Mouse (Mus musculus) forebrain, embryonic 14.5 days (tissue): ENCODE measurements around the gene Cpb2. TPM values are rescaled to one million over a fixed set of nuclear protein-coding genes. Genes with fewer than 3 reads are reported as not detected.

ENCODE experiments used
- ATAC-seq: fragments of 200-750 bp; cut with Nextera tagmentation; 2 replicates; pipeline ENCODE4 v1.8.0; 2017; ENCODE audit warnings: mild to moderate bottlenecking, moderate library complexity
- DNase-seq: peaks from one replicate; pipeline ENCODE4 v3.0.0-alpha.2; 2015; ENCODE audit warnings: low spot score
- H3K27ac ChIP-seq: fragments of 300-500 bp; sonication (generic); 2 replicates; pipeline ENCODE4 v1.5.1; 2014; ENCODE audit warnings: low read depth, mild to moderate bottlenecking, control low read depth, low read length, moderate library complexity
- H3K27me3 ChIP-seq: fragments of 300-500 bp; sonication (generic); replicated peaks from 2 replicates; pipeline ENCODE4 v1.6.1; 2014; ENCODE audit warnings: low read length, control low read depth, mixed read lengths; ENCODE audit not compliant: control insufficient read depth, insufficient read depth
- H3K36me3 ChIP-seq: fragments of 300-500 bp; sonication (generic); 2 replicates; pipeline ENCODE4 v1.6.1; 2014; ENCODE audit warnings: low read length, control low read depth; ENCODE audit not compliant: control insufficient read depth, insufficient read depth
- H3K4me1 ChIP-seq: fragments of 300-500 bp; sonication (generic); 2 replicates; pipeline ENCODE4 v1.6.1; 2014; ENCODE audit warnings: antibody characterized with exemption, low read length, control low read depth; ENCODE audit not compliant: control insufficient read depth, insufficient read depth
- H3K4me2 ChIP-seq: fragments of 300-500 bp; sonication (generic); 2 replicates; pipeline ENCODE4 v1.6.1; 2014; ENCODE audit warnings: mild to moderate bottlenecking, control low read depth, low read length
- H3K4me3 ChIP-seq: fragments of 300-500 bp; sonication (generic); 2 replicates; pipeline ENCODE4 v1.5.1; 2014; ENCODE audit warnings: low read depth, low read length, control low read depth
- H3K9ac ChIP-seq: fragments of 300-500 bp; sonication (generic); 2 replicates; pipeline ENCODE4 v1.6.1; 2014; ENCODE audit warnings: mild to moderate bottlenecking, low read length, control low read depth, moderate library complexity
- H3K9me3 ChIP-seq: fragments of 300-500 bp; sonication (generic); replicated peaks from 2 replicates; pipeline ENCODE4 v1.6.1; 2016; ENCODE audit warnings: low read length, control low read depth, mixed read lengths; ENCODE audit not compliant: control insufficient read depth
- WGBS: fragments of 180-500 bp; shearing (Covaris S2); extraction: QIAGEN DNeasy Blood & Tissue Kit; methylation state at CpG from one replicate; pipeline ENCODE4 v1.1.7; 2014; 5-methylcytosine and 5-hydroxymethylcytosine counted together
- microRNA-seq: library from miRNA; unstranded; fragments of <30 nt; microRNA quantifications from one replicate; pipeline ENCODE4, GENCODE M21; 2016
- polyA plus RNA-seq: library from polyadenylated mRNA; unstranded; fragments of >200 nt; fragmentation: Nextera tagmentation; extraction: Ambion mirVana; gene quantifications from 2 replicates; pipeline ENCODE4 v1.2.1, GENCODE M21; 2014

Cpb2 gene
- polyA plus RNA-seq, 1 experiment from 2014 or later: not detected

- Histone ChIP-seq H3K27me3 (no peaks in the 10 kb centered on the region), H3K4me1 (no peaks in the 10 kb centered on the region), H3K9ac (no peak overlapping the region), H3K9me3 (no peaks in the 10 kb centered on the region), H3K4me3 (no peak overlapping the region), H3K4me2 (no peak overlapping the region), H3K36me3 (peaks cover 35% of the 10 kb centered on the region), H3K27ac (no peak overlapping the region)
- 96% methylated on average over 5 of the region's 5 CpGs for WGBS
- ATAC-seq (no peak), DNase-seq (no peak)
Observed at GRCm38 (mm10) chr14:75320269-75320668, 78.2 kb downstream of the Cpb2 start.

DNA sequence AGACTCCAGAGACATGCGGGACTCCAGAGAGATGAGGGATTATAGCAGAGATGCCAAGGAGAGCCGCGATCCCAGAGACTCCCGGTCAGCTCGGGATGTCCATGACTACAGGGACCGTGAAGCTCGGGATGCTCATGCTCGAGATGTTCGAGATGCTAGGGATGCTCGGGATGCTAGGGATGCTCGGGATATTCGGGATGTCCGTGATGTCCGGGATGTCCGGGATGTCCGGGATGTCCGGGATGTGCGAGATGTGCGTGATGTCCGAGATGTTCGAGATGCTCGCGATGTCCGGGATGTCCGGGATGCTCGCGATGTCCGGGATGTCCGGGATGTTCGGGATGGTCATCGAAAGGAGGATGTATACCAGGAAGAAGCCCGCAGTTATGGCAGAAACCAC lies 81.3 kb downstream of the Cpb2 start:
- DNase-seq (no peak), ATAC-seq (no peak)
- Histone ChIP-seq H3K9ac (no peak overlapping the region), H3K27me3 (no peaks in the 10 kb centered on the region), H3K4me1 (no peaks in the 10 kb centered on the region), H3K9me3 (no peaks in the 10 kb centered on the region), H3K36me3 (peaks cover 52% of the 10 kb centered on the region), H3K27ac (no peak overlapping the region), H3K4me2 (no peak overlapping the region), H3K4me3 (no peak overlapping the region)
- 97% methylated on average over 32 of the region's 32 CpGs for WGBS

DNA sequence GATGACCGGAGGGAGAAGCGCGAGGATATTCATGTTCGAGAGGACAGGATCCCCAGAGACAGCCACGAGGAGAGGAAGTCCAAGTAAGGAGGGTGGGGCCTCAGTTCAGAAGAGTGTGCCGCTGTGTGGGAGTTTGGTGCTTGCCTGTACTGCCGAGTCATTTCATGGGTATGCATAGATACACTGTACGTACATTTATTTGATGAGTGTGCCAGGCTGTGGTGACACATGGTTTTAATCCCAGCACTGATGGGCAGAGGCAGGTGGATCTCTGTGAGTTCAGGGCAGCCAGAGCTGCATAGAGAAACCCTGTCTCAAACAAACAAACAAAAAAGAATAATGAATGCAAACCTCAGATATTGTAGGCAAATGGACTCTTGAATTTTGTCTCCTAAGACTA lies 86.0 kb downstream of the Cpb2 start:
- no peak for DNase-seq
- Histone ChIP-seq H3K36me3 (peaks cover 73% of the 10 kb centered on the region), H3K4me2 (no peak overlapping the region), H3K27me3 (no peaks in the 10 kb centered on the region), H3K4me1 (no peaks in the 10 kb centered on the region), H3K9me3 (no peaks in the 10 kb centered on the region), H3K27ac (no peak overlapping the region), H3K4me3 (no peak overlapping the region), H3K9ac (no peak overlapping the region)
- WGBS: 84% methylated on average over 8 of the region's 8 CpGs
- ATAC-seq: no peak

DNA sequence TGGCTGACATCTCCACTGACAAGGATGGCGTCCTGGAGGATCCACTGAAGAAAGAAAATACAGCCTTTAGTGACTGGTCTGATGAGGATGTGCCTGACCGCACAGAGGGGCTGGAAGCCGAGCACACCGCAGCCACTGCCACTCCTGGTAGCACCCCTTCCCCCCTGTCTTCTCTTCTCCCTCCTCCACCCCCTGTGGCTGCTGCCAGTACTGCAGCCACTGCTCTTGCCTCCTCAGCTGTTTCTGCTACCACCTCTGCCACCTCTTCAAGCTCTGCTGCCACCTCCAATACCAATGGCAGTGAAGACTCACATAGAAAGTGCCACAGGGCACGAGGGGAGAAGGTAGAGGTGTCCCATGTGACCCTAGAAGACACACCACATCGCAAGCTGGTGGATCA lies 88.5 kb downstream of the Cpb2 start:
- Histone ChIP-seq H3K27ac (no peak overlapping the region), H3K4me1 (no peaks in the 10 kb centered on the region), H3K4me2 (no peak overlapping the region), H3K4me3 (no peak overlapping the region), H3K9me3 (no peaks in the 10 kb centered on the region), H3K27me3 (no peaks in the 10 kb centered on the region), H3K9ac (no peak overlapping the region), H3K36me3 (peaks cover 61% of the 10 kb centered on the region)
- DNase-seq: peak; percentile 34
- ATAC-seq: no peak
- 83% methylated on average over 6 of the region's 6 CpGs for WGBS

Small RNAs within 50 kb of the gene (microRNA-seq; reads per million reads assigned to microRNA genes)
- gene Gm44482: not detected

Other genes starting within 250 kb of the Cpb2 start
- gene Rubcnl, start 226.3 kb upstream of the Cpb2 start, polyA plus RNA-seq: 0.19 and 0.30 TPM in 2 replicates
- gene Lrrc63, start 111.4 kb upstream of the Cpb2 start, polyA plus RNA-seq: 0.09 TPM in 1 of 2 replicates, not detected in the other
- gene Lcp1, start 111.2 kb upstream of the Cpb2 start, polyA plus RNA-seq: 13.0 and 16.5 TPM in 2 replicates
- 33.9 and 36.4 TPM in 2 replicates for gene Zc3h13, start 42.1 kb downstream of the Cpb2 start, polyA plus RNA-seq
- gene Siah3, start 213.7 kb downstream of the Cpb2 start, polyA plus RNA-seq: 5.4 and 7.0 TPM in 2 replicates